Mouse (Mus musculus) cortical plate, adult 2 months (tissue): ENCODE measurements around the gene Cfap58.

Experiments
- CTCF ChIP-seq: fragments of 200-500 bp; IDR thresholded peaks from 2 replicates; pipeline ENCODE4 v1.5.1; 2011; ENCODE audit warnings: mild to moderate bottlenecking, control low read depth, low read length; ENCODE audit not compliant: insufficient read depth; ENCODE audit errors: extremely low read depth
- POLR2A ChIP-seq: fragments of 200-500 bp; IDR thresholded peaks from 2 replicates; pipeline ENCODE4 v1.6.1; 2011; ENCODE audit warnings: mild to moderate bottlenecking, low read length, control low read depth; ENCODE audit not compliant: insufficient read depth; ENCODE audit errors: extremely low read depth

DNA sequence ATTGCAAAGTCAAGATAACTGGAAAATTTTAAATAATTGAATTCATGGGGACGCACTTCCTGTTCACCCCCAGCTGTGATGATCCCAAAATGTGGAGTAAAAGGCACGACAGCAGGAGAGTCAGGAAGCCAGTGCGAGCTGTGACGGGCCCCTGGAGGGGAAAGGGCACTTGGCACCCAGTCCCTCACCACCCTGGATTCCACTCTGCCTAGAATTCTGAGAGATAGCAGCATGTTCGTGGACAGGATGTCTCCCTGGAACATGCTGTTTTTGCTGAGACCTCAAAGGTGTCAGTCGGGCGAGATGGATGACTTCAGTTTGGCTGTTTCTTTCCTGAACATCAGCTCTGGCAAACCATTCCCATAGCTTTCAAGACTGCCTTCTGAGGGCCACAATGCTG lies 11.7 kb upstream of the Cfap58 start:
- TF ChIP-seq CTCF: no peak
- TF ChIP-seq POLR2A: no peak
